Mouse (Mus musculus) R1 (cell line): ENCODE results near the gene Pld5.
"Not testable (repeated sequence)": the region's sequence is repeated elsewhere in the genome, so short reads cannot be mapped to it uniquely, and the experiment has no call there.

Source experiments
- DNase-seq: peaks from one replicate; pipeline ENCODE4 v3.0.0-alpha.2; 2018; ENCODE audit warnings: low read depth, low spot score

The Pld5 gene

GRCm38 (mm10) chr1:176046375-176046774 is 228.7 kb downstream of the Pld5 start:
- no peak for DNase-seq

- no peak for DNase-seq
Measured at GRCm38 (mm10) chr1:176043056-176043455, 232.1 kb downstream of the Pld5 start.

GRCm38 (mm10) chr1:176039923-176040322 is 235.2 kb downstream of the Pld5 start:
- DNase-seq, result peak; percentile 25

GRCm38 (mm10) chr1:176036028-176036427 is 239.1 kb downstream of the Pld5 start:
- DNase-seq, result no peak

GRCm38 (mm10) chr1:176034699-176035098 is 240.4 kb downstream of the Pld5 start:
- no peak for DNase-seq

- DNase-seq, result no peak
Measured at GRCm38 (mm10) chr1:176033698-176034097, 241.4 kb downstream of the Pld5 start.

GRCm38 (mm10) chr1:176029063-176029462 is 246.0 kb downstream of the Pld5 start:
- DNase-seq, result peak; percentile 93

GRCm38 (mm10) chr1:176028397-176028796 is 246.7 kb downstream of the Pld5 start:
- peak; percentile 81 for DNase-seq

GRCm38 (mm10) chr1:176024501-176024900 is 250.6 kb downstream of the Pld5 start:
- no peak for DNase-seq

- DNase-seq, result no peak
Measured at GRCm38 (mm10) chr1:176018523-176018922, 256.6 kb downstream of the Pld5 start.

GRCm38 (mm10) chr1:176016076-176016475 is 259.0 kb downstream of the Pld5 start:
- no peak for DNase-seq

- DNase-seq, result peak; percentile 82
Measured at GRCm38 (mm10) chr1:176013497-176014268, 261.4 kb downstream of the Pld5 start.

- DNase-seq, result no peak
Measured at GRCm38 (mm10) chr1:176011535-176011934, 263.6 kb downstream of the Pld5 start.

- DNase-seq, result no peak
Measured at GRCm38 (mm10) chr1:176011072-176011471, 264.0 kb downstream of the Pld5 start.

- DNase-seq, result peak; percentile 57
Measured at GRCm38 (mm10) chr1:176008411-176008810, 266.7 kb downstream of the Pld5 start.

- DNase-seq, result no peak
Measured at GRCm38 (mm10) chr1:176000599-176000998, 274.5 kb downstream of the Pld5 start.

- no peak for DNase-seq
Measured at GRCm38 (mm10) chr1:175997076-175997651, 277.9 kb downstream of the Pld5 start.

- DNase-seq, result no peak
Measured at GRCm38 (mm10) chr1:175988912-175989311, 286.2 kb downstream of the Pld5 start.

- DNase-seq, result no peak
Measured at GRCm38 (mm10) chr1:175988448-175988847, 286.7 kb downstream of the Pld5 start.

- DNase-seq, result not testable (repeated sequence)
Measured at GRCm38 (mm10) chr1:175979014-175979413, 296.1 kb downstream of the Pld5 start, which contains the start of gene Rbm8a2. Rbm8a2 (minus strand) TSS chr1:175979114.

- no peak for DNase-seq
Measured at GRCm38 (mm10) chr1:175970710-175971109, 304.4 kb downstream of the Pld5 start.

GRCm38 (mm10) chr1:175967004-175967745 is 307.9 kb downstream of the Pld5 start:
- no peak for DNase-seq
